Mouse (Mus musculus): Measurements from ENCODE around the gene Man1a2. TPM values are rescaled to one million over a fixed set of nuclear protein-coding genes. Genes with fewer than 3 reads are reported as not detected.

Man1a2 gene
- polyA plus RNA-seq (2012; rRNA removed): 21.4 and 22.2 TPM in 2 replicates

- peak within 1 kb of the TSS; percentile 91 for H3K27ac ChIP-seq (ENCODE audit: insufficient read depth, low read length)
- no peak for TF ChIP-seq CTCF (IDR thresholded peaks at IDR 0.05; ENCODE audit: borderline replicate concordance, insufficient read depth, low read depth, low read length)
- TF ChIP-seq POLR2A (IDR thresholded peaks at IDR 0.05; ENCODE audit: borderline replicate concordance, insufficient read depth, low read length): peak; percentile 87
- WGBS: 3% methylated on average over 89 of the region's 92 CpGs
- no peaks in the 10 kb centered on the region for H3K27me3 ChIP-seq (ENCODE audit: control insufficient read depth, insufficient read depth, low read length)
- H3K4me1 ChIP-seq (ENCODE audit: control insufficient read depth, insufficient read depth, low read length): no peaks in the 10 kb centered on the region
- peak within 1 kb of the TSS; percentile 88 for H3K4me3 ChIP-seq (replicated peaks; ENCODE audit: insufficient read depth, low read depth, low read length)
- DNase-seq: peak; percentile 87 to 89
Measured at GRCm38 (mm10) chr3:100685087-100685762, at the start of gene Man1a2. Man1a2 (minus strand) TSS chr3:100685503.

- Histone ChIP-seq H3K4me3 (replicated peaks; ENCODE audit: insufficient read depth, low read depth, low read length) (no peak overlapping the region), H3K27ac (ENCODE audit: insufficient read depth, low read length) (no peak overlapping the region), H3K27me3 (ENCODE audit: control insufficient read depth, insufficient read depth, low read length) (no peaks in the 10 kb centered on the region), H3K4me1 (ENCODE audit: control insufficient read depth, insufficient read depth, low read length) (no peaks in the 10 kb centered on the region)
- TF ChIP-seq POLR2A (IDR thresholded peaks at IDR 0.05; ENCODE audit: borderline replicate concordance, insufficient read depth, low read length) (no peak), CTCF (IDR thresholded peaks at IDR 0.05; ENCODE audit: borderline replicate concordance, insufficient read depth, low read depth, low read length) (no peak)
- DNase-seq: no peak
- 47% methylated on average over 12 of the region's 12 CpGs for WGBS
Measured at GRCm38 (mm10) chr3:100734482-100735154, 49.3 kb upstream of the Man1a2 start.

- TF ChIP-seq POLR2A (IDR thresholded peaks at IDR 0.05; ENCODE audit: borderline replicate concordance, insufficient read depth, low read length) (no peak), CTCF (IDR thresholded peaks at IDR 0.05; ENCODE audit: borderline replicate concordance, insufficient read depth, low read depth, low read length) (no peak)
- no peaks in the 10 kb centered on the region for H3K4me1 ChIP-seq (ENCODE audit: control insufficient read depth, insufficient read depth, low read length)
- no peaks in the 10 kb centered on the region for H3K27me3 ChIP-seq (ENCODE audit: control insufficient read depth, insufficient read depth, low read length)
- DNase-seq: no peak
- WGBS: 94% methylated on average over 11 of the region's 11 CpGs
- H3K27ac ChIP-seq (ENCODE audit: insufficient read depth, low read length): no peak overlapping the region
- no peak overlapping the region for H3K4me3 ChIP-seq (replicated peaks; ENCODE audit: insufficient read depth, low read depth, low read length)
Measured at GRCm38 (mm10) chr3:100731896-100732295, 46.6 kb upstream of the Man1a2 start.

GRCm38 (mm10) chr3:100731347-100731746 lies 46.0 kb upstream of the Man1a2 start:
- TF ChIP-seq POLR2A (IDR thresholded peaks at IDR 0.05; ENCODE audit: borderline replicate concordance, insufficient read depth, low read length): no peak
- no peak for TF ChIP-seq CTCF (IDR thresholded peaks at IDR 0.05; ENCODE audit: borderline replicate concordance, insufficient read depth, low read depth, low read length)
- 63% methylated on average over 3 of the region's 3 CpGs for WGBS
- no peak for DNase-seq
- Histone ChIP-seq H3K4me3 (replicated peaks; ENCODE audit: insufficient read depth, low read depth, low read length) (no peak overlapping the region), H3K27ac (ENCODE audit: insufficient read depth, low read length) (no peak overlapping the region), H3K4me1 (ENCODE audit: control insufficient read depth, insufficient read depth, low read length) (no peaks in the 10 kb centered on the region), H3K27me3 (ENCODE audit: control insufficient read depth, insufficient read depth, low read length) (no peaks in the 10 kb centered on the region)

- Histone ChIP-seq H3K27ac (ENCODE audit: insufficient read depth, low read length) (no peak overlapping the region), H3K4me3 (replicated peaks; ENCODE audit: insufficient read depth, low read depth, low read length) (no peak overlapping the region), H3K4me1 (ENCODE audit: control insufficient read depth, insufficient read depth, low read length) (no peaks in the 10 kb centered on the region), H3K27me3 (ENCODE audit: control insufficient read depth, insufficient read depth, low read length) (no peaks in the 10 kb centered on the region)
- TF ChIP-seq CTCF (IDR thresholded peaks at IDR 0.05; ENCODE audit: borderline replicate concordance, insufficient read depth, low read depth, low read length): no peak
- no peak for TF ChIP-seq POLR2A (IDR thresholded peaks at IDR 0.05; ENCODE audit: borderline replicate concordance, insufficient read depth, low read length)
- no peak for DNase-seq
- 81% methylated on average over 4 of the region's 4 CpGs for WGBS
Measured at GRCm38 (mm10) chr3:100728008-100728712, 42.9 kb upstream of the Man1a2 start.

- 91% methylated on average over 11 of the region's 11 CpGs for WGBS
- no peak for TF ChIP-seq CTCF (IDR thresholded peaks at IDR 0.05; ENCODE audit: borderline replicate concordance, insufficient read depth, low read depth, low read length)
- no peak for TF ChIP-seq POLR2A (IDR thresholded peaks at IDR 0.05; ENCODE audit: borderline replicate concordance, insufficient read depth, low read length)
- no peak overlapping the region for H3K27ac ChIP-seq (ENCODE audit: insufficient read depth, low read length)
- DNase-seq: no peak
- H3K4me1 ChIP-seq (ENCODE audit: control insufficient read depth, insufficient read depth, low read length): no peaks in the 10 kb centered on the region
- no peaks in the 10 kb centered on the region for H3K27me3 ChIP-seq (ENCODE audit: control insufficient read depth, insufficient read depth, low read length)
- no peak overlapping the region for H3K4me3 ChIP-seq (replicated peaks; ENCODE audit: insufficient read depth, low read depth, low read length)
Measured at GRCm38 (mm10) chr3:100725960-100726674, 40.8 kb upstream of the Man1a2 start.

- WGBS: 95% methylated on average over 5 of the region's 5 CpGs
- no peak overlapping the region for H3K4me3 ChIP-seq (replicated peaks; ENCODE audit: insufficient read depth, low read depth, low read length)
- TF ChIP-seq POLR2A (IDR thresholded peaks at IDR 0.05; ENCODE audit: borderline replicate concordance, insufficient read depth, low read length): no peak
- TF ChIP-seq CTCF (IDR thresholded peaks at IDR 0.05; ENCODE audit: borderline replicate concordance, insufficient read depth, low read depth, low read length): no peak
- H3K27me3 ChIP-seq (ENCODE audit: control insufficient read depth, insufficient read depth, low read length): no peaks in the 10 kb centered on the region
- DNase-seq: no peak
- no peaks in the 10 kb centered on the region for H3K4me1 ChIP-seq (ENCODE audit: control insufficient read depth, insufficient read depth, low read length)
- no peak overlapping the region for H3K27ac ChIP-seq (ENCODE audit: insufficient read depth, low read length)
Measured at GRCm38 (mm10) chr3:100720786-100721300, 35.5 kb upstream of the Man1a2 start.

Data from cerebellum, adult 2 months (tissue).